Mouse (Mus musculus): Measurements from ENCODE around the gene C8a.

Gene C8a

GRCm38 (mm10) chr4:104876323-104876722 is at the start of gene C8a:
C8a (minus strand) TSS chr4:104876398.
- DNase-seq = no peak

- DNase-seq = no peak
Observed at GRCm38 (mm10) chr4:104925383-104925782, 49.2 kb upstream of the C8a start.

- DNase-seq = peak; percentile 9
Observed at GRCm38 (mm10) chr4:104918017-104918416, 41.8 kb upstream of the C8a start.

GRCm38 (mm10) chr4:104914711-104915247 is 38.6 kb upstream of the C8a start:
- DNase-seq = no peak

DNA sequence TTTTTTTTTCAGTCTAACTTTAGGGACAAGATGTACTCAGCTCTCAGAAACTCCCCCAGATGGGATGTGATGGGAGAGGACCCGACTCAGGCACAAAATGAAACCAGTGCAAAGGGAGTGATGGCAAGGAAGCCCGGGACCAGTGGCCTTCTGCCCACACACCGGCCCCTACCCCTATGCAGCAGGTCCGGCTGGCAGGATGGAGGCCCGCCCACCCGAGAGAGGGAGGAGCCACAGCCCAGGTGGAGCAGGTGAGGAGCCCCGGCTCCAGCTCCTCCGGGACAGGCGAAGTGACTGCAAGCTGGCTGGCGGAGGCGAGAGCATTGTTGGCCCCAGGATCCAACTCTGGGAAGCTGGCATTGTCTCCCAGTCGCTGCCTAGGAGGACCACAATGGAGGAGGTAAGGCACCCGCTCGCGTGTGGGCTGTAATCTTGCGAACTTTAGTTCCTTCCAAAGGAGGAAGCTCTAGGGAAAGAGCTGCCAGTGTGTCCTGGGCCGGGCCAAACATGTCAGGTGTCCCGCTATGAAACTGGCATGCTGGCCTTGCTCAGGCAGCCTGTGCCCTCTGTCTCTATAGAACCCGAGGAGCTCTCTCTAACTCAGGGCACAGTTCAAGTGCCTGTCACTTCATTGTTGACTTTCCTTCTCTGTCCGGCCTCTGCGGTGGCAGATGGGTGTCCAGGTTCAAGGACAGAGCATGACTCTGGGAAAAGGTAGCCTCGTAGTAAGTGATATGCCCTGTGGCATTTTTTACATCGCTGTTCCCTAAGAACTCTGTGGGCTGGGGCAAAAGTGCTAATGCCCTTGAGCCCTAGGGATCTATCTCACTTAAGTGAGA is 37.3 kb upstream of the C8a start, which contains the start of gene Fyb2:
Gene Fyb2, plus strand, starts transcription at position 166 of the 839 bp plus-strand sequence.
- DNase-seq = peak; percentile 48

DNA sequence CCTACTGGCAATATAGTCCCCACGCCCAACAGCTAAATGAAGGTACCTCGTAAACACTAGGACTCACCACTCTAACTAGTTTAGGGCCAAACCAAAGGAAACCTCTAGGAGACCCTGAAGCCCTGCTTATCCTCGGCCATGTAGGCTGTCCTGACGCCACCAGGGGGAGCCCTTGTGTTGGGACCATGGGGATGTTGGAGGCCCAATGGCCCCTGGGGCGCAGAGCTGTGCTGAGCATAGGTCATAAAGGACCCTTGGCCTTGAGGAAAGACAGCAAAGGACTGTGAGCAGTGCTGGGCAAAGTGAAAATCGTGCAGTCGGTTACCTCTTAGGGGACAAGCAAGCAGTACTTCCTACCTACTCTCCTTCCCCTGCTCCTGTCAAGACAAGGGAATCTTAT is 35.5 kb upstream of the C8a start:
- DNase-seq = peak; percentile 85

GRCm38 (mm10) chr4:104905049-104905448 is 28.9 kb upstream of the C8a start:
- DNase-seq = no peak

DNA sequence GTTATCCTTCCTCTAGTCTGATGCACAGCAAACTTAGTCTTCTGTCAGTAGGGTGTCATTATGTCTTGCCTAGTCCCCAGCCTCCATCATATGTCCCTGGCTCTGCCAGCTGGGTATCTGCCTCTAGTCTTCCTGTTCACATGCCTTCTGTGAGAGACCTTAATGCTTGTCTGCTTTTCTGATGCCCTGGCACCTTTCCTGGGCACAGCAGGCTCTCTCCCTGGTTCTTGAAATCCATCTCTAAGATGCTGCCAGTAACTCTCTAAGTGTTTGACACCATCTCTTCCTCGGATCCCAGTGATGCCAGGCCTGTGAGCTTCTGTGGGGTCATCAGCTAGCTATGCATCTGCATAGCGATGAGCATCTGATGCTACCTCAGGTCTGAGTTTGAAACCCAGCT is 26.6 kb upstream of the C8a start:
- DNase-seq = no peak

- DNase-seq = peak; percentile 45
Observed at GRCm38 (mm10) chr4:104894004-104894734, 18.0 kb upstream of the C8a start.

DNA sequence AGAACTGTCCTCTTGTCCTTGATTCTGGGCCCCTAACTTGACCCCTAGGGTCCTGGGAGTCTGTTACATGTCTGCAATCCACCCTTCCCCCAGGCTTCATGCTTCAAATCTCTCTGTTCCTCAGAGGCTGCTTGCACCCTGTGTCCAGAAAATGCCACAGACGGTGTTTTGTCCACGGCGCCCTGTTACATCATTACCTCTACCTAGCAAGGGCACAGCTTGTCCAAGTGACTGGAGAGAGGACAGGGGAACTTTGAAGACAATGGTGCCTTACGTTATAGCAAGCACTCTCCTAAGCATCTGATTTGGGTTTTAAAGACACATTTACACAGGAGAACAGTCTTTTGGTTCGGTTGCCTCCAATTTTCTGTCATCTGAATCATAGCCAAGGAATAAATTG is 17.4 kb upstream of the C8a start:
- no peak for DNase-seq

DNA sequence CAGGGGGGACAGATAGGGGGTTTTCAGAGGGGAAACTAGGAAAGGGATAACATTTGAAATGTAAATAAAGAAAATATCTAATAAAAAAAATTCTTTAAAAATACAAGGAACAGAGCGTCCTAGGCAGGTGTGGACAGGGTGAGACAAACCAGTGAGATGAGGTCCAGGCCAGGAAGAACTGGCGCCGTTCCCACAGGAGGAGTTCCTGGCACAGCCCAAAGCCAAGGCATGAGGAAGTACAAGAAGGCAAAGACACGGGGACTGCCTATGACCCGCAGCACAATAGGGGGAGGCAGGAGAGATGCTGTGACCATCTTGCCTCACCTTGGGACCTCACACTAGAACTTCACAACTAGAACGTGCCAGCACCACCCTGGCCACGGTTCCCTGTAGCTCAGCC is 15.5 kb upstream of the C8a start:
- DNase-seq = peak; percentile 57

GRCm38 (mm10) chr4:104888499-104889262 is 12.5 kb upstream of the C8a start:
- no peak for DNase-seq

GRCm38 (mm10) chr4:104887486-104887885 is 11.3 kb upstream of the C8a start:
- DNase-seq = peak; percentile 38

DNA sequence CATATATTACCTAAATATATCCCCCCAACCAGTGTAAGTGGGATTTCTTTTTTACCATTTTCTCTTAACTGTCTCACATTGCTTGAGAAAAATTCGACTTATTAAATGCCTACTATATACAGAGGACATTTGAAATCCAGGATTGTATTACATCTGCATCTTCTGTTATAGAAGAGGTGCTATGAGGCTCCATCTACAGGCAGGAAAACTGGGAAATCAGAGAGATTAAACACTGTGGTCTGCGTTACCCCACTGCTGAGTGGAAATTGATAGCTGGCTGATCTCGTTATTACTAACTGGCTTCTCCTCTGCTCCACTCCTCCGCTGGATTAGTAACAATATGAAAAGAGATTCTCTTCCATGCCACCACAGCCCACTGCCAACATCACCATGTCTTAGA is 366 bp downstream of the C8a start:
- DNase-seq = no peak

DNA sequence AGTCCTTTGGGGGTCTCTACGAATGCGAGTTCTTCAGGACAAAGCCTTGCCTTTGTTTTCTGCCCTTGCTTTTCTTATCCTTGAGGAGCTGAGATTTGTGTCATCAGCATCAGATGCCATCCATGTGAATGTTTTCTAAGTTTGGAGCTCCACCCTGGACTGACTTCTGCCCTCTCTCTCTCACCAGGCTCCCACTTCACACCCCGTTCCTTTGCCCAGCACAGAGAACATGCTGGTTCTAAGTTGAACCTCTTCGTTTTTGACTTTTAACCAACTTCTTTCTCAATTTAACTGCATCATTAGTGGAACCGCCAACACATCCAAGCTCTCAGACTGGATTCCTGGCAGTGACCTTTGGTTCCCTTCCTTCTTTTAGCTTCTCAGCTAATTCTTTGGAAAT is 6.0 kb downstream of the C8a start:
- no peak for DNase-seq

GRCm38 (mm10) chr4:104869581-104869980 is 6.6 kb downstream of the C8a start:
- peak; percentile 78 for DNase-seq

DNA sequence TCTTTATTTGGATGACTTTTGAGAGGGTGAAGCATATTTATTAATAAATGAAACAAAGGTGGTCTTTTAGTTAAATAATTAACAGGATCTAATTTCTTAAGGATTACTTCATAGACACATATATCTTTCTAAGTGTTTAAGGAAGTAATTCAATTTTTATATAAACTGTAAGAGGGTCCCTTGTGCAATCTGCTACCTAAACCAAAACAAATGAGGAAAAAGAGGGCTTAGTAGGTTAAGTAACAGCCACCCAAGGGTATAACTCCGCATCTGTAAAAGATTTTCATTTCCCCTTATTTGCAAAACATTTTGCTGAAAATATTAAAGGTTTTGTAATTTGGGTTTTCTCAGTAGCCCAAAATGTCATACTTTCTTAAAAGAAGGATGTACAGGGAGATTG is 11.8 kb downstream of the C8a start:
- DNase-seq = no peak

DNA sequence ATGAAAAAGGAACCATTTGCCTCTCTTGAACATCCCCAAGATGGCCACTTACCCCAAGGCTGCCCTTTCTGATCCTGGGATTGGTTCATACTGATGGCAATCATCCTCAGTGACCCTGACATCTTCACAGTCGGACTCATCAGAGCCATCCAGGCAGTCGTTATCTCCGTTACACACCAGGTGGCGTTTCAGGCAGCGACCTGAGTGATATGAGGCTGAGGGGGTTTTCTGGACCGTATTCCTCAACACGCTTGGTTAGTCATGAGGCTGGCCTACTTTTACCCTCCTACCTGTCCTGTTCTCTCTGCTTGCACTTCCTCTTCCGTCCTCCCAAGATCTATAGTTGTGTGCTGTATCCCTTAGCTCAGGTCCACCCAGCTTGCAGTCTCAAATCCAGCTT is 15.0 kb downstream of the C8a start:
- no peak for DNase-seq

- no peak for DNase-seq
Observed at GRCm38 (mm10) chr4:104857823-104858222, 18.4 kb downstream of the C8a start.

- DNase-seq = no peak
Observed at GRCm38 (mm10) chr4:104857029-104857428, 19.2 kb downstream of the C8a start, which contains the start of gene Gm17662. Gm17662 (plus strand) TSS chr4:104857329.

DNA sequence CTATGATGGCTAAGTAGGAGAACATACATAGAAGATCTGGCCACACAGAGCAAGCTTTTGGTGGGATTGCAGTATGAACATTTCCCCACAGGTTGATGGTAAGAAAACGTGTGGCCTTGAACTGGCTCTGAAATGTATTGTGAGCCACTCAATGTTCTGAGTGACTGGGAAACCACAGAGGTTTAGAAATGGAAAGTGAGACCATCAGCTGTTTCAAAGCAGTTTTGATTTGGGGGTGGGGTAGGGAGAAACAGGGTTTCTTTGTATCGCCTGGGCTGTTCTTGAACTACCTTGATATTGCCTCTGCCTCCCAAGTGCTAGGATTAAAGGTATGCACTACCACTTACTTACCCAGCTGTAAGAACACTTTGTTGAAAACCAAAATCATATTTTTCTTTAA is 21.0 kb downstream of the C8a start:
- no peak for DNase-seq

- no peak for DNase-seq
Observed at GRCm38 (mm10) chr4:104843546-104843945, 32.7 kb downstream of the C8a start.

DNA sequence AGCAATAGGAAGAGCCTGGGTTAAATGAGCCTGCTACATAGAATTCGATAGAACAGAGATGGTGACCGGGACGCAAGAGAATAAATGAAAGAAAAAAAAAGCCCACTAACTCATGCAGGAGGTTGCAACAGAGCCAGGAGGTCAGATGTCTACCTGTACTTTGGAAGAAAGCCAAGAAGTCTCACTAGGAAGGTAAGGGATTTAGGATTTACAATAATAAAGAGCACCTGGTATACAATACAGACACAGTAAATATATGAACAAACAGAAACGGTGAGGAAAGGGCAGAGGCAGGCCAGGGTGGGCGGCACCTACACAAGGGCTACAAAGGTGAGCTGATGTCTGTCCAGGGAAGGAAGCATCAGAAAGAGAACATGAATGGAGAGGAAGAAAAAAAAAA is 34.0 kb downstream of the C8a start:
- DNase-seq = no peak
